Mouse (Mus musculus) cerebellum, adult 2 months (tissue): ENCODE data around the gene Prtg. TPM values are rescaled to one million over a fixed set of nuclear protein-coding genes. Genes with fewer than 3 reads are reported as not detected.

ENCODE experiments used
- DNase-seq, 2 experiments: peaks; one replicate each; pipeline ENCODE4 v3.0.0; 2021
- H3K27ac ChIP-seq: fragments of 200-500 bp; 2 replicates; pipeline ENCODE4 v1.5.1; 2012; ENCODE audit warnings: low read length, control low read depth, inconsistent platforms; ENCODE audit not compliant: insufficient read depth
- H3K27me3 ChIP-seq: fragments of 200-500 bp; 2 replicates; pipeline ENCODE4 v1.6.1; 2012; ENCODE audit warnings: inconsistent platforms, mild to moderate bottlenecking, low read length, moderate library complexity; ENCODE audit not compliant: control insufficient read depth, insufficient read depth
- H3K4me1 ChIP-seq: fragments of 200-500 bp; 2 replicates; pipeline ENCODE4 v1.6.1; 2011; ENCODE audit warnings: low read length; ENCODE audit not compliant: control insufficient read depth, insufficient read depth
- H3K4me3 ChIP-seq: fragments of 200-500 bp; replicated peaks from 2 replicates; pipeline ENCODE3; 2011; ENCODE audit warnings: mild to moderate bottlenecking, low read depth, low read length, control low read depth; ENCODE audit not compliant: insufficient read depth
- CTCF ChIP-seq: fragments of 200-500 bp; IDR thresholded peaks from 2 replicates; pipeline ENCODE4 v1.5.1; 2011; ENCODE audit warnings: low read depth, mild to moderate bottlenecking, control low read depth, low read length, moderate library complexity, borderline replicate concordance; ENCODE audit not compliant: insufficient read depth
- POLR2A ChIP-seq: fragments of 200-500 bp; IDR thresholded peaks from 2 replicates; pipeline ENCODE4 v1.6.1; 2011; ENCODE audit warnings: low read length, control low read depth, borderline replicate concordance; ENCODE audit not compliant: insufficient read depth
- WGBS: fragments of 180-500 bp; shearing (Covaris S2); methylation state at CpG from one replicate; pipeline ENCODE4 v1.1.7; 2018; 5-methylcytosine and 5-hydroxymethylcytosine counted together
- polyA plus RNA-seq: library from polyadenylated mRNA; depleted of rRNA; stranded (reverse); fragments of >200 nt; gene quantifications from 2 replicates; pipeline ENCODE4 v1.2.3, GENCODE M21; 2012; rRNA removed

Prtg gene
- polyA plus RNA-seq, result 0.46 and 0.57 TPM in 2 replicates

DNA sequence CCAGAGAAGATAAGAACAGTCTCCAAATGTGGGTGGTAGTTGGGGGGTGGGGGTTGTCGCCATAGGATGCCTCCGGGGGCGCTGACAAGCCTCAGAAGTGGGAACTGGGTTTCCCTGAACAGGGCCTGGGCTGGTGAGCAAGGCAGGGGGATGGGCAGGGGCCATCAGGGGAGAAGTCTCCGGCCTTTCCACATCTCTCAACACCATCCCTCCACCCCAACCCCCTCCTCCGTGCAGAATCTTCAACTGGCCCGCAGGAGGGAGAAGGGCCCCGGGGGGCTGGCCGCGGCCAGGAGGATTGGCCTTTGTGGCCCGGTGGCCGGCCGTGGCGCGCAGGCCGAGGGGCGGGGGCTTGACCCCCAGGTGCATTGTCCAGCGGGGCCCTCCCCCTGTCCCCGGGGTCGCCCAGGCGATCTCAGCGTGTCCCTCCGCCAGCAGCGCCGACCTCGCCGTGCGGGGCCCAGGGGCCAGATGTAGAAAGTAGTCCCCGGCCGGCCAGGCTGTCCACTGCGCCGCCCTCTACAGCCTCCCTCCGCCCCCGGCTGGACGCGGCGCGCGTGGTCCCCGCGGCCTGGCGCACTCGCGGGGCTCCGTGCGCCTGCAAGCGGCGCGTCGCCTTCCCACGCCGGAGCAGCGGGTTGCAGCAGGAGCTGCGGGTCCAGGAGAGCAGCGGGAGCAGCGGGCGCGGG lies at the start of gene Prtg:
Gene Prtg (plus strand): TSS at position 144 of the 689 bp plus-strand sequence.
- Histone ChIP-seq H3K4me1 (no peaks in the 10 kb centered on the region), H3K27me3 (no peaks in the 10 kb centered on the region; the same call in 1 of the 2 replicates), H3K4me3 (peak within 1 kb of the TSS; percentile 41), H3K27ac (no peak within 1 kb of the TSS)
- TF ChIP-seq POLR2A, result no peak
- no peak for TF ChIP-seq CTCF
- under 1% methylated on average over 49 of the region's 57 CpGs for WGBS
- DNase-seq, result no peak

GRCm38 (mm10) chr9:72757143-72757542 lies 49.5 kb upstream of the Prtg start:
- Histone ChIP-seq H3K4me3 (no peak overlapping the region), H3K27ac (no peak overlapping the region), H3K4me1 (peaks cover 3% of the 10 kb centered on the region), H3K27me3 (no peaks in the 10 kb centered on the region)
- no peak for DNase-seq
- TF ChIP-seq CTCF (no peak), POLR2A (no peak)
- WGBS, result 80% methylated on average over 5 of the region's 5 CpGs

DNA sequence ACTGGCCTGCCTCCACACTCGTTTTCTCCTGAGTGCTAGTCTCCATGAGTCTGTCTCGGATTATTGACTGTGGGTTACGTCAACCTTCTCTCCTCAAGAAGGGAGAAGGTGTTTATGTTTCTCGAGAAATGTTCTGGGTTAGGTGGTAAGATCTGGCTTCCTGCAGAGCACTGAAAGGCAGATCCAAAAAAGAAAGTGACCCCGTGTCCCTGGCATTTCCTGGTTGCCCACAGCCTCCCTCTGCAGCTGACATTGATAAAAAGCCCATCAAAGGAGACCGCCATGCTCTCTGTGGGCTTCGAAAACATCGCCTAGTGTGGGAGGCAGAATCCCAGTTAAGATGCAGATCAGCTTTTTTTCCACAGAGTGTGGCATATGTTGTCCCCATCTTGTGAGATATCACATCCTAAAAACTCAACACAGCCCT lies 48.0 kb upstream of the Prtg start:
- H3K27me3 ChIP-seq, result no peaks in the 10 kb centered on the region
- H3K4me3 ChIP-seq, result no peak overlapping the region
- no peak overlapping the region for H3K27ac ChIP-seq
- TF ChIP-seq CTCF, result no peak
- no peak for TF ChIP-seq POLR2A
- WGBS, result 74% methylated on average over 8 of the region's 8 CpGs
- no peak for DNase-seq
- H3K4me1 ChIP-seq, result no peaks in the 10 kb centered on the region; the same call in 1 of the 2 replicates

GRCm38 (mm10) chr9:72763050-72763718 lies 43.5 kb upstream of the Prtg start:
- Histone ChIP-seq H3K27me3 (no peaks in the 10 kb centered on the region), H3K27ac (no peak overlapping the region), H3K4me3 (no peak overlapping the region), H3K4me1 (peaks cover 3% of the 10 kb centered on the region; the same call in 1 of the 2 replicates)
- TF ChIP-seq CTCF (no peak), POLR2A (no peak)
- no peak for DNase-seq
- WGBS, result 29% methylated on average over 3 of the region's 3 CpGs

- H3K27ac ChIP-seq, result no peak overlapping the region
- TF ChIP-seq CTCF, result peak; percentile 70
- TF ChIP-seq POLR2A, result no peak
- WGBS, result 1% methylated on average over 17 of the region's 17 CpGs
Observed at GRCm38 (mm10) chr9:72766789-72767349, 39.8 kb upstream of the Prtg start.

DNA sequence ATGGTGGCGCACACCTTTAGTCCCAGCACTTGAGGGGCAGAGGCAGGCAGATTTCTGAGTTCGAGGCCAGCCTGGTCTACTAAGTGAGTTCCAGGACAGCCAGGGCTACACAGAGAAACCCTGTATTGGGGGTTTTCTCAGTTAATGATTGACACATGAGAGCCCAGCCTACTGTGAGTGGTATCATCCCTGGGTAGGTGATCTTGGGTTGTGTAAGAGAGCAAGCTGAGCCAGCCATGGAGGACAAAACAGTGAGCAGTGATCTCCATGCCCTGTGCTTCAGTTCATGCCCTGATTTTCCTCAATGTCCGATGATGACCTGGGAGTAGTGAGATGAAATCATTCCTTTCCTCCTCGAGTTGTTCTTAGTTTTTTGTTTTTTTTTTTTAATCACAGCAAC lies 31.7 kb upstream of the Prtg start:
- Histone ChIP-seq H3K4me1 (no peaks in the 10 kb centered on the region), H3K27me3 (no peaks in the 10 kb centered on the region), H3K27ac (no peak overlapping the region), H3K4me3 (no peak overlapping the region)
- 86% methylated on average over 4 of the region's 4 CpGs for WGBS
- DNase-seq, result no peak
- TF ChIP-seq CTCF, result no peak
- no peak for TF ChIP-seq POLR2A

More at GRCm38 (mm10) chr9:72766789-72767349, 39.8 kb upstream of the Prtg start:
- H3K4me3 ChIP-seq, result peak overlapping the region; percentile 65
- H3K27me3 ChIP-seq, result no peaks in the 10 kb centered on the region
- H3K4me1 ChIP-seq, result peaks cover 3% of the 10 kb centered on the region; the same call in 1 of the 2 replicates
- peak; percentile 66 to 71 for DNase-seq

DNA sequence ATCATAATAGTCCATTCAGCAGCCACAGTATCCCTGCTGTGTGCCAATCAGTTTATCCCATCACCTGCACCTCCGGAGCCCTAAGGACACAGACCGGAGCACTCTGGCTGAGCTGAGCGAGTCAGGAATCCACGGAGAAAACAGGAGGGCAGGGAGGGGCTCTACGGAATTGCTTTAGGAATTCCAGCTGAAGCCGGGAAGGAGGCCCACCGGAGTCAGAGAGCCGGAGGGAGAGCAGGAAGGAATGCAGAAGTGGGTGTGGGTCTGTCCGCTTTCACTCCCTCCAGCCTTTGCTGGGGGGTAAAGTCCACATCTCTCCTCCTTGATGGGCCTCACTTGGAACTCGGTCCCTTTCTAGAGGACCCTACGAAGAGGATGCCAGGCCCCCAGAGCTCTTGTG lies 27.7 kb upstream of the Prtg start:
- no peaks in the 10 kb centered on the region for H3K4me1 ChIP-seq
- TF ChIP-seq CTCF (no peak), POLR2A (no peak)
- WGBS, result 78% methylated on average over 11 of the region's 11 CpGs
- no peak overlapping the region for H3K4me3 ChIP-seq
- no peaks in the 10 kb centered on the region for H3K27me3 ChIP-seq
- DNase-seq, result no peak
- H3K27ac ChIP-seq, result no peak overlapping the region
